Mouse (Mus musculus) liver, adult 2 months (tissue): Measurements from ENCODE around the gene Cyp3a13. TPM values are rescaled to one million over a fixed set of nuclear protein-coding genes. Genes with fewer than 3 reads are reported as not detected.
"Not testable (repeated sequence)": the region's sequence is repeated elsewhere in the genome, so short reads cannot be mapped to it uniquely, and the experiment has no call there.

Source experiments
- DNase-seq: peaks from one replicate; pipeline ENCODE4 v3.0.0-alpha.2; 2011; ENCODE audit warnings: low read depth, low spot score; ENCODE audit errors: extremely low read depth
- H3K27ac ChIP-seq: fragments of 200-500 bp; replicated peaks from 2 replicates; pipeline ENCODE4 v1.5.1; 2012; ENCODE audit warnings: low read depth, mild to moderate bottlenecking, control low read depth, inconsistent platforms, low read length; ENCODE audit not compliant: insufficient read depth
- H3K27me3 ChIP-seq: fragments of 200-500 bp; 2 replicates; pipeline ENCODE4 v1.6.1; 2012; ENCODE audit warnings: mild to moderate bottlenecking, moderate library complexity, low read length, inconsistent platforms; ENCODE audit not compliant: control insufficient read depth, insufficient read depth
- H3K36me3 ChIP-seq: fragments of 200-500 bp; 2 replicates; pipeline ENCODE4 v1.6.1; 2012; ENCODE audit warnings: low read length, inconsistent platforms; ENCODE audit not compliant: control insufficient read depth, insufficient read depth
- H3K4me1 ChIP-seq: fragments of 200-500 bp; 2 replicates; pipeline ENCODE4 v1.6.1; 2011; ENCODE audit warnings: low read length; ENCODE audit not compliant: control insufficient read depth, insufficient read depth
- H3K4me3 ChIP-seq: fragments of 200-500 bp; 2 replicates; pipeline ENCODE4 v1.5.1; 2011; ENCODE audit warnings: low read depth, mild to moderate bottlenecking, control low read depth, low read length, moderate library complexity; ENCODE audit not compliant: insufficient read depth
- H3K79me2 ChIP-seq: fragments of 200-500 bp; 2 replicates; pipeline ENCODE4 v1.6.1; 2012; ENCODE audit warnings: inconsistent platforms, mild to moderate bottlenecking, low read length, moderate library complexity; ENCODE audit not compliant: control insufficient read depth, insufficient read depth
- H3K9ac ChIP-seq: fragments of 200-500 bp; 2 replicates; pipeline ENCODE4 v1.6.1; 2012; ENCODE audit warnings: low read depth, mild to moderate bottlenecking, control low read depth, inconsistent platforms, low read length
- CTCF ChIP-seq: fragments of 200-500 bp; IDR thresholded peaks from 2 replicates; pipeline ENCODE4 v1.5.1; 2011; ENCODE audit warnings: low read depth, low read length, control low read depth
- POLR2A ChIP-seq: fragments of 200-500 bp; IDR thresholded peaks from 2 replicates; pipeline ENCODE4 v1.6.1; 2011; ENCODE audit warnings: low read length, control low read depth; ENCODE audit not compliant: insufficient read depth; ENCODE audit errors: extremely low read depth
- WGBS: fragments of 180-500 bp; shearing (Covaris S2); methylation state at CpG from one replicate; pipeline ENCODE4 v1.1.7; 2018; 5-methylcytosine and 5-hydroxymethylcytosine counted together
- polyA plus RNA-seq: library from polyadenylated mRNA; depleted of rRNA; stranded (reverse); fragments of >200 nt; gene quantifications from 2 replicates; pipeline ENCODE4 v1.2.3, GENCODE M21; 2012
- total RNA-seq: library from RNA; depleted of rRNA; stranded (reverse); fragments of >200 nt; gene quantifications from 2 replicates; pipeline ENCODE4 v1.2.3, GENCODE M21; 2014

The Cyp3a13 gene
- total and polyA plus RNA-seq, 2 experiments = 22.9 to 173 TPM

DNA sequence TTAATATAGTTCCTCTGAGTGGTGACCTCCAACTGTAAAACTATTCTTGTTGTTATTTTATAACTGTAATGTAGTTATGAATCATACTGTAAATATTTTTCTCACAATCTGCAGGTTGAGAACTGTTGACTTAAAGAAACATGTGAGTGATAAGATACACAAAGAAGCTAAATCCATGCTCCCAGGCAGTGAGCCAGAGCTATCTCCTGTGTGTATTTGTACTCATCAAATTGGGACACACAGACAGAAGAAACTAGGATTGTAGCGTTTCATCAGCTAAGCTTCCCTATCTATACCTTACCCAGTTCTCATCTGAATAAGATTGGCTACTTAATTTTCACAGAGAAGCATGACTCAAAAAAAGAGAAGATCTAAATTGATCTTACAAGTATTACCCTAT, 21.7 kb upstream of the Cyp3a13 start:
- WGBS = 10% methylated on average over 1 of the region's 1 CpGs
- Histone ChIP-seq H3K4me1 (no peaks in the 10 kb centered on the region; the same call in 1 of the 2 replicates), H3K27me3 (no peaks in the 10 kb centered on the region), H3K9ac (no peak overlapping the region), H3K27ac (no peak overlapping the region), H3K36me3 (no peaks in the 10 kb centered on the region), H3K79me2 (no peaks in the 10 kb centered on the region), H3K4me3 (no peak overlapping the region)
- peak; percentile 37 for DNase-seq
- TF ChIP-seq CTCF (no peak), POLR2A (no peak)

DNA sequence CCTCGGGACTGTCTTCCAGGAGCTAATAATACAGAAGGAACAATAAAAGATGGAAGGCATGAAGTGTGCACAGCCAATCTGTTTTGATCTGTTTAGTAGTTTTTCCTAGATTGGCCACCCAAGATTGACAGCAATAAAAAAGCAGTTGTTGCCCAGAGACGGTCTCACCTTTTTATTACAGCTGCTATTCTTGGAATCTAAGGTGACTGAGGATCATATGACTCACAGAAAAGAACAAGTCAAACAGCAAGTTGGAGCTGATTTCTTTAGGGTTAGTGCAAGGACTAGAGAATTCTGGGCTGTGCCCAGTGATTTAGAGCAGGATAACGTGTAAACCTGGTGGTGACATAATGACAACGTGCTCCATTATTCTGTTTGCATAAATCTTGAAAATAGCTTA, 19.5 kb upstream of the Cyp3a13 start:
- Histone ChIP-seq H3K27me3 (no peaks in the 10 kb centered on the region), H3K27ac (no peak overlapping the region), H3K4me1 (no peaks in the 10 kb centered on the region; the same call in 1 of the 2 replicates), H3K9ac (no peak overlapping the region), H3K4me3 (no peak overlapping the region), H3K79me2 (no peaks in the 10 kb centered on the region), H3K36me3 (no peaks in the 10 kb centered on the region)
- no peak for DNase-seq
- TF ChIP-seq CTCF (no peak), POLR2A (no peak)
- 89% methylated on average over 4 of the region's 4 CpGs for WGBS

DNA sequence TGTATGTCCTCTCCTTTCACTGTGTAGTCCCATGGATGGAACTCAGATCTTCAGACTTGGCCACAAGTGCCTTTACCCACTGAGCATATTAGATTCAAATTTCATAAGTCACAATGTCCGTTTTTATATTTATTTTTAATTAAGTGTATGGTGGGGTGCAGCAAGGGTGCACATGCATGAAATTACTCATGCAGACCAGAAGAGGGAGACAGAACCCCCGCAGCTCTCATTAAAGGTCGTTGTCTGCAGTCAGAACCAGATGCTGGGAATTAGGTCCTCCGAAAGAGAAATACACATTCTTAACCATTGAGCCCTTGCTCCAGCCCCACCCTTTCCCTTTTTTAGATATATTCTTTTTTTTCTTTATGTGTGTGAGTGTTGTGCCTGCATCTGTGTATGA, 15.8 kb upstream of the Cyp3a13 start:
- TF ChIP-seq POLR2A (no peak), CTCF (peak; percentile 35; the same call in 1 of the 2 replicates)
- Histone ChIP-seq H3K27me3 (no peaks in the 10 kb centered on the region), H3K27ac (no peak overlapping the region), H3K4me3 (no peak overlapping the region), H3K36me3 (no peaks in the 10 kb centered on the region), H3K9ac (no peak overlapping the region), H3K4me1 (no peaks in the 10 kb centered on the region), H3K79me2 (no peaks in the 10 kb centered on the region)
- 67% methylated on average over 4 of the region's 4 CpGs for WGBS
- DNase-seq = no peak

DNA sequence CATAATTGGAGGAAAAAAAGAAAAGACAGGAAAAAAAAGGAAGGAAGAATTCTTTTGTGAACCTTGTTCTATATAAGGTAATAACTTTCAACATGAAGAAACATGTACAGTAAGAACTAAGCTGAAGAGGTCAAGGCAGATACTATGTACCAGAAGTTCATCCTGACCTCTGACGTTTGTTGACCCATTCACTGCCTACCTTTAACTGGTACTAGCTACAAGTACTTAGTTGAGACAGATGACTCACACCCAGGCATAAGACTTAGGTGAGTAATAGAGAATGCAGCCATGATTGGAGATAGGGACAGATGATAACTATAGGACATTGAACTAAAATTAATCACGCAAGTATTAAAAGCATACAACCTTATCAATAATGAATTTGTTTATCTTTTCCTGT, 15.1 kb upstream of the Cyp3a13 start:
- Histone ChIP-seq H3K9ac (no peak overlapping the region), H3K4me1 (no peaks in the 10 kb centered on the region), H3K4me3 (no peak overlapping the region), H3K27me3 (no peaks in the 10 kb centered on the region), H3K79me2 (no peaks in the 10 kb centered on the region), H3K36me3 (no peaks in the 10 kb centered on the region), H3K27ac (no peak overlapping the region)
- no peak for DNase-seq
- no peak for TF ChIP-seq CTCF
- TF ChIP-seq POLR2A = no peak
- WGBS = 60% methylated on average over 2 of the region's 2 CpGs

DNA sequence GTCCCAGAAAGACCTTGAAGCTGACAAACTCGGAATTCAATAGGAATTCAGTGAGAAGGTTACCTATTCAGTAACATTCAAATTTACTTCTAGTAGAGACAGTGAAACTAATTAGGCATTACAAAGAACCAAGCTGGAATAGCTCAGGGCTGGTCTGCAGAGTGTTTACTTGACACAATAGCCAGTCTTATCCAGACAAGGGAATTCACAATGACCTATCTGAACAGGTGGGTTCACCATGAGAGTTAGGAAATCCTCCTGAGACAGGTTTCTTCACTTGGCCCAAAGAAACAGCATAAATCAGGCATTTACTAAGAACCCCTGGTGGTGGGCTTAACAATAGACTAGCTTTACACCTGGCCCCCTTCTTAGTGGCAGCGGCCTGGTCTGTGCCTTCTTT, 12.5 kb upstream of the Cyp3a13 start:
- H3K4me1 ChIP-seq, H3K27ac ChIP-seq, H3K79me2 ChIP-seq, H3K36me3 ChIP-seq, DNase-seq, H3K27me3 ChIP-seq, H3K9ac ChIP-seq, H3K4me3 ChIP-seq: not testable (repeated sequence)
- 85% methylated on average over 2 of the region's 2 CpGs for WGBS

DNA sequence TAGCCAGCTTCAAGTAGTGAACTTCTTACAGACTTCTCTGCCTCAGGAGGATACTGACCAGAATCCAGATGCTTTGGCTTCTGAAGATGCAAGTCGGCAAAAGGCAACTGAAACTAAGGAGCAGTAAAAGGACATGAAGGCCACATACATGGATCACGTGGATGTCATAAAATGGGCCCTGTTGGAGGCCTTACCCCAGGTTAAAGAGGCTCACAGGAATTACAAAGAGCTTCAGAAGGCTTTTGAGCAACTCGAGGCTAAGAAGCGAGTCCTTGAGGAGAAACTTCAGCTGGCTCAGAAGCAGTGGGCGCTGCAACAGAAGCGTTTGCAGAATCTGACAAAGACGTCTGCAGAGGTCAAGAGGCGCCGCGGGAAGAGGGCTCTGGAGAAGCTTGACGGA, 7.0 kb upstream of the Cyp3a13 start:
- H3K4me1 ChIP-seq = no peaks in the 10 kb centered on the region
- no peak overlapping the region for H3K4me3 ChIP-seq
- TF ChIP-seq POLR2A = no peak
- no peak for TF ChIP-seq CTCF
- no peaks in the 10 kb centered on the region for H3K79me2 ChIP-seq
- no peaks in the 10 kb centered on the region for H3K27me3 ChIP-seq
- H3K9ac ChIP-seq = no peak overlapping the region
- no peak for DNase-seq
- H3K36me3 ChIP-seq = no peaks in the 10 kb centered on the region
- WGBS = 84% methylated on average over 11 of the region's 11 CpGs
- H3K27ac ChIP-seq = no peak overlapping the region
